Mouse (Mus musculus): Measurements from ENCODE around the gene Glrx5. TPM values are rescaled to one million over a fixed set of nuclear protein-coding genes. Genes with fewer than 3 reads are reported as not detected.

The Glrx5 gene
- total RNA-seq, 2 experiments from 2014 or later = 57.9 to 61.2 TPM

DNA sequence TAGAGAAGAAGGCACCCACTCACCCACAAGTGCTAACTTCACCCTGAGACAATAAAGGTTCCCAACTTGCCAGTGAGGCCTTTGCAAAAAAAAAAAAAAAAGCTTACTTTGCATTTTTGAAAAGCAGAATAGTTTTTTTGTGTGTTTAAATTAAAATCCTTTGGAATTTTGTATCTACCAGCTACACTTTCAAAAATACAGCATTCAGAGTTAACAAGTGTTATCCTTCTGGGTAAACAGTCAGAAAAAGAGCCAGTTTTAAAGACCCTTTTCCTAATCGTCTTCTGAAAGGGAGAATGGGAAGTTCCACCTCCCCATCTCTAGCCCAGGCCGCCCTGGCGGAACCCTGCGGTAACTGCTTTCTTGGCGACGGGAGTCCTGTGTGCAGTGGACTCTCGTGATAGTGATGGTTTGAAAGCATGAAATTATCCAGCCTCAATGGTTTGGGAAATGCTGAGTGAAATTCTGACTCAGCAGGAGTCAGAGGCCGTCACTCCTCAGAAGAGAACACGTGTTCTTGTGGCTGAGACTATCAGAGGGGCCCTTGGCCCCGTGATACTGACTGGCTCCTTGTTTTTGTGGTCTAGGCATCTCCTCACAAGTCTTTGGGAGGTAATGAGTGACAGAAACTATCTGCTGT lies 6.4 kb upstream of the Glrx5 start:
- no peak for DNase-seq
- intact Hi-C loops (cut with DNase I) = loop anchor here (1.0 to 10.0 kb wide), 2 partner anchors 74 to 201 kb away; no protein-coding TSS in a partner anchor

DNA sequence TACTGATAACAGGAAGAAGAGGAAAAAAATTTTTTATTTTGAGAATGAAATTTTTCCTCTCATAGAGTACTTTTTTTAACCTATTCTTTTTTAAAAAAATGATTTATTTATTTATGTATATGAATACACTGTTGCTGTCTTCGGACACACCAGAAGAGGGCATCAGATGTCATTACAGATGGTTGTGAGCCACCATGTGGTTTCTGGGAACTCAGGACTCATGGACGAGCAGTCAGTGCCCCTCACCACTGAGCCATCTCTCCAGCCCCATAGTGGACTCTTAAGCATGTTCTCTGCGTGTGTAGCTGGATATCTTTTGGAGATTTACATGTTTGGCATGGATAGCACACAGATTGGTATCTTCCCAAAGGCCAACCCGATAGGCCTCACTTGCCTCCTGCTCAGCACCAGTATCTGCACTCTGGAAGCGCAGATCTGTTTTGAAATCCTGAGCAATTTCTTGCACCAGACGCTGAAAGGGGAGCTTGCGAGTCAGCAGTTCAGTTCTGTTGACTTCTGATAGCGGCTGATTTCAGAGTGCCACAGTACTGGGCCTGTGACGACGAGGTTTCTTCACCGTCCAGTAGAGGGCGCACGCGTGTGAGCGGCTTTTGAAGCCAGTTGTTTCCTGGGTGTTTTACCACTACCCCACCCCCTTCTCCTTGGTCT lies 5.0 kb upstream of the Glrx5 start:
- peak; percentile 66 to 74 for DNase-seq
- intact Hi-C loops (cut with DNase I) = loop anchor here (10.0 kb wide), 1 partner anchor 203 kb away; no protein-coding TSS in a partner anchor

DNA sequence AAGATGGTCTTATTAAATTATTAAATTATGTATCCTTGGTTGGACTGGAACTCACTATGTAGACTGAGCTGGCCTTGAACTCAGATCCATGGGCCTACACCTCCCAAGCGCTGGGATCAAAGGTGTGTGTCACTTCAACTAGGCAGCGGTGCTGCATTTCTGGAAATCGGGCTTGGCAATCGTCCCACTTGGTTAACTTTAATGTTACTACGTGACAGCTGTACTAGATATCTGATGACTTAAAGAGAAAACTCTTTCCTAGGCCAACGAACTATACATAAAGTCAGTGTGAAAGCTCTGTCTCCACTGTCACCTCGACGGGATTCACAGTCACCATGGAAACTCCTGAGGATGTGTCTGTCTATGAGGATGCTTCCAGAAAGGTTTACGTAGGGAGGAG lies 2.6 kb upstream of the Glrx5 start:
- no peak for DNase-seq
- intact Hi-C loops (cut with DNase I) = loop anchor here (10.0 kb wide), 1 partner anchor 205 kb away; no protein-coding TSS in a partner anchor

DNA sequence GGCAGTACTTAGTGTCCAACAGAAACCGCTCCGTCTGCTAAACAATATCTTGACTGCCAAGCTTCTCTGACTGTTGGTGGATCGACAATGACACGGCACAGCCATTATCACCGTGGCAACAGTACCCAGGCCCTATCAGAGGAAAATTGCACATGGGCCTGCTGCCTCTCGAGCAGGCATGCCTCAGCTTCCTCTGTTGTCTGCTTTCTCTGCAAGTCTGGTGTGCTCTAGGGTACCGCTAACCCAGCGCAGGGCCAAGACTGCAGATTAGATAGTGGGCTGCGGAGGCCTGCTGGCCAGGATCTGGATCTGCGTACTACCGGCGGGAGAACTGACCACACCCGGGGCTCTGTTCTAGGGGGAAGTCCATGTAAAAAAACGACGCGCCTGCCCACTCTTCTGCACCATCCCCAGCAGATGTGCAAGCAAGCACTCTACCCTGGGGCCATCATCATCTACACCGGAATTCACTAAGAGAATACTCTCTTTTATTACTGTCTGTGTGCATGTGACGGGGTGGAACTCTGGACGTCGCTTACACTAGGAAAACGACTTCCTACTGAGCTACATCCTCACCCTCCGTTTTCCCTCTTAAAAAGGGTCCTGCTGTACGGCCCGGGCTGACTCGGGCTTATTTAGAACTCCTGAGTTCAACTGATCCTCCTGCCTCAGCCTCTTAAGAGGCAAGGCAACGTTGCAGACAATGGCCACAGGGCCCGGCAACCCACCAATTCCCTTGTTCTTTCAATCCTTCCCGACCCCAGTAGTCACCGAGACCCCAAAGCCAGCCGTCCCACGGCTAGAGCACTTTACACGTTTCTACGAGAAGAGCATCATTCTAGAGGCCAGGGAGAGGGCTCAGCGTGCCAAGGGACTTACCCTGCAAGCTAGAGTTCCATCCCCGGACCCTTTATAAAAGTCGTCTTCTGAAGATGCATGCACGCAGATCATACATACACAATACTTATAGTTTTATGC lies 1.1 kb upstream of the Glrx5 start:
- intact Hi-C loops (cut with DNase I) = no loop called here
- DNase-seq = no peak

DNA sequence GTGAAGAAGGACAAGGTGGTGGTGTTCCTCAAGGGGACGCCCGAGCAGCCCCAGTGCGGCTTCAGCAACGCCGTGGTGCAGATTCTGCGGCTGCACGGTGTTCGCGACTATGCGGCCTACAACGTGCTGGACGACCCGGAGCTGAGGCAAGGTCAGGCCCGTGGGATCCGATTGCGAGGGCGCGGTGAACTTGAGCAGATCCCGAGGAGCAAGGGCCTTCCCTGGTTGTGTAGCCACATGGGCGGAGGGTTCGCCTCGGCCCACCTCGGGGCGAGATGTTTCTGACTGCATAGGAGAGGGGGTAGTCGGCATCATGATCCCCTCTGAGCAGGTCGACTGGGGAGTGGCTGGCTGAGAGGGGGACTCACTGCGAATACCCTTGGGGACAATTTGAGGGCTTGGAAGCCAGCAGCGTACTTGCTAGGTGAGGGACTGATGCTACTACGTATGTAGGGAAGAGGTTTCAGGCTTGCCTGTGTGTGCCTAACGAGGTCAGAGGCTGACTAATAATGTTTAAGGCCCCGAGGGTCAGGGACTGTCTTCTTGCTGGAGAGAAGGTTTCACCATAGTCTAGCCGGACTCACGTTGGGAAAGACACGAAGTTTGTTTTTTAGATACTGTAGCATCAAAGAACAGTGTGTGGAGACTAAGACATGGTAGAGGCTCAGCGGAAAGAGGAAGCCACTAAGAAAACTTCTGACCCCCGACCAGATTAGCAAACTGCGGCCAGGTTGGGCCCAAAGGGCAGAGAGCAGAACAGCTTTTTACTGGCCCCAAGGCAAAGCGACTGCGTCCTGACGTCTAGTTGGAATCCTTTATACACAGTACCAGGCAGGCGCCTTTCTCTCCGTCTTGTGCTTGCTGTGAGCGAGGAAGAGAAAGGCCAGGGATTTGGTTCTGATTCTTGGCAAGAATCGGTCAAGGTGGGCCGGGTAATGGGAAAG lies 616 bp downstream of the Glrx5 start:
- intact Hi-C loops (cut with DNase I) = no loop called here

DNA sequence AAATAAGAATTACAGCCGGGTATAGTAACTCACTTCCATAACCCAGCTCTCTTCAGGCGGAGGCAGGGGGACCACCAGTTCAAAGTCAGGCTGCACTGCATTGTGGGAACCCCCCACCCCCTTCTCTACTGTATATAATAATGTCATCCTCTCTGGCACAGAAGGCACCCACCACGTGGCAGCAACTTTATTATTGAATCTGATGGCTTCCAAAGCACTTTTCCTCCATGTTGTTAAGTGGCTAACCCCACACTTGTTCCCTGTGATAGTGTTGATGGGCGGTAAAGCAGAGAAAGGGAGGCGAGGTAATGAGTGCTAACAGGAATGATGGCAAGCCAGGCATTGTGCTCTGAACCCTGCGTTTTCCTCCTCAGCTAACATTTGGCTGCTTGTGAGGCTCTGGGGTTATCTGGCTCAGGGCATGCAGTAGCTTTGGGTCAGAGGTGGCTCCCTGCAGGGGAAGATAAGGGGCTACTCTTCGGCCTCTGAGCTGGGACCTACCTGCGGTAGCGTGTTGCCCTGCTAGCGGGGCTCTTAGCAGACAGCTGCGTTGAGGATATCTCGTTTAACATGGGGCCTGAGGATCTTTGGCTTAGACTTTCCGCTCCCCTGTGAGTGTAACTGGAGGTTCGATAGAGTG lies 1.8 kb downstream of the Glrx5 start:
- DNase-seq = no peak
- intact Hi-C loops (cut with DNase I) = no loop called here

More for the DNA sequence above, 616 bp downstream of the Glrx5 start:
- peak in 1 of 2 experiments; percentile 36 for DNase-seq

DNA sequence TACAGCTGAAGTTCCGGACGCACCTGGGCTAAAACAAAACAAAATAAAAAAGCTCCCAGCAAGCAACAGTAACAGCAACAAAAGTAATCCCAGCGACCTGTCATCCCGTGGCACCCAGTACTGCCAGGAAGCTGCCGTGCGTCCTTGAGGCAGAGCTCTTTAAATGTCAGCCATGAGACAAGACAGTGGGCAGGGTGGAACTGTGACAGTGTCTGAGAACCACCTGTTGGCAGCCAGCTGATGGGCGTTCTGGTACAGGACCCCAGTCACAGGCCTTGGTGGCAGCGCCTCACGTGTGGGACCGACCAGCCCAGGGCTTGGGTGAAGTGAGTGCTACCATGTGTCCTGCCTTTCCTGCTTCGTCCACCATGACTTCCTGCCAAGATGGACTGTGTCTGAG lies 5.7 kb downstream of the Glrx5 start:
- no peak for DNase-seq
- intact Hi-C loops (cut with DNase I) = no loop called here

DNA sequence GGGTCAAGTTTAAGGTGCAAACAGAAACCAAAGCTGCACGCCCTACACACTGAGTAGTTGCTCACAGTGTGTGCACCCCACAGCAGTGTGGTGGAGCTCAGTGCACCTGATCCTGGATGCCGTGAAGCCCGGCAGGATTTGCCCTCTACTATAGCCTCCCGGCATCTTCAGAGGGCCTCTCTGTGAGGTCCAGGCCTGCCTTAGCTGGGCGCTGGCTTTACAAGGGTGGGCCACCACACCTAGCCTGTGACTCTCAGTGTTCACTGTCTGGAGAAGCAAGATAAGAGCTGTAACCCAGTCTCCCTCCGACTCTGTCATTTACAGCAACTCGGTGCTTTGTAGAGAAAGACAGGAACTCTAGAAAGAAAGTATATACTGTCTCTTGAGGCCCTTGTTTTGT lies 6.4 kb downstream of the Glrx5 start:
- intact Hi-C loops (cut with DNase I) = no loop called here
- no peak for DNase-seq

DNA sequence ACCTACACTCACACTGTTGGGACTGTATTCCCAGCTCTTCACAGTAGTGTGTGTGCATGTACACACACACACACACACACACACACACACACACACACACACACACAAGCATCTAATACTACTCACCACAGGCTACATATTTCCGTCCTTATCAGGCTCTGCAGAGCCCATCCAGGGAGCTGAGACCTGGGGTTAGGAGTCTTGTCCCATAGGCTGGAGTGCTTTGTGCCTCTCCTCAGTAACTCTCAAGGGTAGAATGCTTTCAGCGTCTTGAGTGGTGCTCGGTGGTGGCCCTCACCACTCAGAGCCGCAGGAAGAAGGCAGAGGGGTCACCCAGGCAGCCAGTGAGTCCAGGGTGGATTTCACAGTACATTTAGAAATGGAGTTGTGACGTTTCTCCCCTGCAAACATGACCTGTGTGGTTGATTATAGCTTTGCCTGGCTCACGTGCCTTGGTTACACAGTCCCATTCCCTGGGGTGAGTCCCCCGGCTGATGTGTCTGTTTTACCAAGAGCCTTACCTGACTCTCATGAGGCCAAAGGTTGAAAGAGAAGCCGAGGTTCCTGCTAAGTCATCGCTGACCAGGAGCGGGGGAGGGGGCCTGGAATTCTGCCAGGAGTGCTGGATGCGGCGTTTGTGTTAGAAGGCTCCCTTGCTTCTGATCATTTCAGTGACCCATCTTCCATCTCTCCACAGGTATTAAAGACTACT lies 7.2 kb downstream of the Glrx5 start:
- intact Hi-C loops (cut with DNase I) = no loop called here
- no peak for DNase-seq

DNA sequence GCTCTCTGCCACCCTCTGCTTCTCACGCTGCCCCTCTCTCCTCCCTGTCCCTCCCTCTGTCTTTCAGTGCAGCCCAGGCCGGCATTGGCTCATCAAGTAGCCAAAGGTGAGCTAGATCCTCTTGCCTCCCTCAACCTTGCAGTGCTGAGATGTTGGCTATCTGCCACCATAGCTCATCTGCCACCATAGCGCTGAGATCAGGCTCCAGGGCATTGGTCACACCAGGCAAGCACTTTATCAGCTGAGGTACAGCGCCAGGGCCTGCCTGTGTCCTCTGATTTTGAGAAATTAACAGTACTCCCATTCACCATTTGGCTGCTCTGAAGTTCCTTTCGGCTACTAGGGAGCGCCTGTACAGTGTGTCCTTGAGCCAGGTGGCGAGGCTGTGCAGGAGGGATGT lies 8.5 kb downstream of the Glrx5 start:
- no peak for DNase-seq
- intact Hi-C loops (cut with DNase I) = no loop called here

DNA sequence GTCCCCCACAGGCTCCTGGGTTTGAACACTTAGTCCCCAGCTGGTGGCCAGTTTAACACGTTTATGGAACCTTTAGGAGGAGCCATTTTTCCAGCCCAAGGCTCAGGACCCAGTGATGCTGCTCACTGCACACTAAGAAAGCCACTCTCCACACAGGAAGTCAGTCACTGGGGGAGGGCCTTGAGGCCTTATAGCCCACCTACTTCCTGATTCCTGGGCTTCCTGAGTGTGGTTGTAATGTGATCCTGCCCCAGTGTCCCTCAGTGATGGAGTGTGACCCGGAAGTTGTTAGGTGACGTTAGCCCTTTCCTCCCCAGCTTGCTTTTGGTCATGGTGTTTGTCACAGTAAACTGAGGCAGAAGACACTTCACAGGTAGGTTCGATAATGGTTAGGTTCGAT lies 10.6 kb downstream of the Glrx5 start:
- no peak for DNase-seq

DNA sequence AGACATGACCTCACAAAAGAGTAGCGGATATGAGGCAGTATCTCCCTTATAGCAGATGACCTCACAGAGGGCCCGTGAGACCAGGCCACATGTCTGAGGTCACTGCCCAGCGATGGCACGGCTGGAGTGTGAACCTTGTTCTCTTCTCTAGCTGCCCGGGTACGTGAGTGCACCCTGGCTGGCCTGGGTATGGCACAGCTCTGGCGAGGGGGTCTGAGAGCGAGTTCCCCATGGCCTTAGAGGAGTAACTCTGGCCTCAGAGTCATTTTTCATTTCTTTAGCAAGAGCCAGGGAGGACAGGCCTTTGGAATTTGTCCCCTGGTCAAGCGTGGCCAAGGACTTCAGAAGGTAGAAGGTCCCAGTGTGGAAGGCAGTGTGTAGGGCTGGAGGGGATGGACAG lies 12.3 kb downstream of the Glrx5 start:
- intact Hi-C loops (cut with DNase I) = no loop called here
- DNase-seq = no peak

More for the DNA sequence above, 10.6 kb downstream of the Glrx5 start:
- intact Hi-C loops (cut with DNase I) = no loop called here

DNA sequence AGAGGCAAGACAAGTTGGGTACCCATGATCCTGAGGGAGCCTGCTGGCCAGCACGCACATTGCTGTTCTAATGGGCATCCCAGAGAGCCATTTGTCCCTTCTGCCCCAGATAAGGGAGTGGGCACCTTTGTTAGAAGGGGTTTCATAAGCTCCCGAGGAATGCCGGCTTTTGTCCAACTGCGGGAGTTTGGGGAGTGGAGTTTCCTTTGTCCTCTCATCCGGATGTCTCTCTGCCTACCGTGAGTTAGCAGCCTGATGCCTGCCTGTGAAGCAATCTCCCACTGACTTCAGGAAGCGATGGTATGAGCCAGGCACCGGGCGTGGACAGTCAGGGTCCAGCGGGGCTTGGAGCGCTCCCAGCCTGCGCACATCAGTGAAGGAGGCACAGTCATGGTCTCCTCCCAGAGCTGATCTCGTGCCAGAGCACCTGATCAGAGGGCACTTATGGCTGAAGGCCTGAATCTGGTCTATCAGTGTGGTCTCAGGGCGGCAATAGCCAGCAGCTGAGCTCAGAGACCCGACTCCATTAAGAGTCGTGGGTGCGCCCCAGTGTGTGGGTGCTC lies 15.9 kb downstream of the Glrx5 start:
- intact Hi-C loops (cut with DNase I) = no loop called here
- DNase-seq = no peak

DNA sequence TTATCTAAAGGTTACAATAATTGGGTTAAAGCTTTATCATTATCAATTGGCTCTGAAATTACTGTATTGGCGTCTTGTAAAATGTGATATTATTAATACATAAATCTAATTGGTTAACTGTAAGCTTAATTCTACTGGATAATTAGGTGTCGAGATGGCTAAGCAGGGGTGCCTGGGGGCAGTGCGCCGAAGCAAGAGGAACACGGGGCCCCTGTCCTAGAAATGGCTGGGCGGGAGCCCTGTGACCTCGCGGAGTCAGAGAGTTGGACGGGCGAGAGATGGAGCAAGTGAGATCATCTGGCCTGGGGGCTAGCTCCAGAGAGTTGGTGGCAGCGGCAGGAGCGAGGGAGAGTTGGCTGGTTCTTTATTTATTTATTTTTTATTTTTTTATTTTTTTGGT lies 17.3 kb downstream of the Glrx5 start:
- intact Hi-C loops (cut with DNase I) = loop anchor here (10.0 kb wide), 1 partner anchor 125 kb away; the partner anchor contains the start of gene Tcl1b5
- no peak for DNase-seq

DNA sequence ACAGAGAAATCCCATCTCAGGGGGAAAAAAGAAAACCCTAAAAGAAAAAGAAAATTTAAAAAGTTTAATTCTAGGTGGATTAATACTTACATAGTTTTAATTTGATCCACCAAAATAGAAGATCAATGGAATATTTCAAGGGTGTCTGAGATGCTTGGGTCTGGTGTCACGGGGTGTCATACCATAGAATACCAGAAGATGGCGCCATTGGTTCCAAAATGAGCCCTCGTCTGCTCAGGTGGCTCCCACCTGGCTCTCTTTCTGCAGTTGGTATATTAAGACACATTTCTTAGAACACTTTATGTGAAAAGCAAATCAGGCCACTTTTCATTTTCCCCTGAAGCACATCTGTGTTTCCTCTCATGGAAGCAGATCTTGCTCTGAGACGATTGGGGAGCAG lies 18.4 kb downstream of the Glrx5 start:
- intact Hi-C loops (cut with DNase I) = loop anchor here (1.0 to 10.0 kb wide), 2 partner anchors 53 to 124 kb away; partner anchors contain the start of gene Tcl1b5
- DNase-seq = no peak

DNA sequence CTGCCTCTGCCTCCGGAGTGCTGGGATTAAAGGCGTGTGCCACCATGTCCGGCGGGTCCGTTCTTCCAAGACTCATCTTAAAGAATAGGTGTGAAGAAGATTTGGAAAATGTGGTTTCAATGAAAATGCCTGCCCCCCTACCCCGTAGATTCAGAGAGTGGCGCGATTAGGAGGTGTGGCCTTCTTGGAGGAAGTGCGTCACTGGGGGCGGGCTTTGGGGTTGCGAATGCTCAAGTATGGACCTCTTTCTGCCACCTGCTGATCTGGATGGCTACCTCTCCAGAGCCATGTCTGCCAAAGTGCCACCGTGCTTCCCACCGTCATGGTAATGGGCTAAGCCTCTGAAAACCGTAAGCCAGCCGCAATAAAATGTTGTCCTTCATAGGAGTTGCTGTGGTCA lies 21.6 kb downstream of the Glrx5 start:
- no peak for DNase-seq
- intact Hi-C loops (cut with DNase I) = loop anchor here (10.0 kb wide), 1 partner anchor 121 kb away; the partner anchor contains the start of gene Tcl1b5

DNA sequence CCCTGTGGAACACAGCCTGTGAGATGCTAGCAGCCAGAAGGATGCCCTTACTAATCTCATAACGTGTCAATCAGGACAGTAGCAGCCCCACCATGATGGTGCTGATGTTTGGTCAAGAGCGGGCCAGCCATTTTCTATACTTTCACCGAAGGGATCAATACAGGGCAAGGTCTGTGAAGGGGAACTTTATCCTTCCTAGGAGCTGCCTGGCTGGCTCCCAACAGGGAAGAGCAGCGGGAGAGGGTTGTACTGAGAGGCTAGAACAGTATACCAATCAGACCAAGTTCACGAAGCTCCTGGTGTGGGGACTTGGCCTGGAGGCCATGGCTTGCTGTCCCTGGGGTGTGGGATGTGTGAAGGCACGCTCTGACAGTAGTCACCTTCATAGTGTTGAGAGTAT lies 22.8 kb downstream of the Glrx5 start:
- intact Hi-C loops (cut with DNase I) = loop anchor here (10.0 kb wide), 1 partner anchor 119 kb away; the partner anchor contains the start of gene Tcl1b5
- no peak for DNase-seq

DNA sequence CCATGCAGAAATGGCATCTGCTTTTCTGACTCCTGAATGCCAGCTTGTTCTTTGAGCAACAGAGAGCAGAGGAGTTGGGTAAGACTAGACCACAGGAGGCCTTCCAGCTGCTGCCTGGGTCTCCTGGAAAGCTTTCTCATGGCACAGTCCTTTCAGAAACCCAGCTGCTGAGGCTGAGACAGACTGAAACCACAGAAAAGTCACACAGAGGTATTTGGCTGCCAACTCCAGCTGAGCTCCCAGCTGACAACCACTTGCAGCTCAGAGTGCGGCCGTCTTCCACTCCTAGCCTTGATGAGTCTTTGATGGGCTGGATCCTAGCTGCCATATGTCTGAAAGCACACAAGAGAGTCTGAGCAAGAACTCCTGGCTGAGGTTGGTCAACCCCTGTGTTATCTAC lies 27.5 kb downstream of the Glrx5 start:
- no peak for DNase-seq
- intact Hi-C loops (cut with DNase I) = no loop called here

Measured in gastrocnemius, postnatal 36 days (tissue).